Mouse (Mus musculus) megakaryocyte, embryonic 14.5 days (primary cell): ENCODE results near the gene Bloc1s3.

ENCODE experiments used
- FLI1 ChIP-seq: IDR thresholded peaks from 2 replicates; pipeline ENCODE4 v1.6.1; 2012; ENCODE audit warnings: low read length, inconsistent platforms, mixed read lengths
- GATA1 ChIP-seq: IDR thresholded peaks from 3 replicates; pipeline ENCODE4 v1.6.1; 2012; ENCODE audit warnings: mixed read lengths, low read length, inconsistent platforms, borderline replicate concordance

DNA sequence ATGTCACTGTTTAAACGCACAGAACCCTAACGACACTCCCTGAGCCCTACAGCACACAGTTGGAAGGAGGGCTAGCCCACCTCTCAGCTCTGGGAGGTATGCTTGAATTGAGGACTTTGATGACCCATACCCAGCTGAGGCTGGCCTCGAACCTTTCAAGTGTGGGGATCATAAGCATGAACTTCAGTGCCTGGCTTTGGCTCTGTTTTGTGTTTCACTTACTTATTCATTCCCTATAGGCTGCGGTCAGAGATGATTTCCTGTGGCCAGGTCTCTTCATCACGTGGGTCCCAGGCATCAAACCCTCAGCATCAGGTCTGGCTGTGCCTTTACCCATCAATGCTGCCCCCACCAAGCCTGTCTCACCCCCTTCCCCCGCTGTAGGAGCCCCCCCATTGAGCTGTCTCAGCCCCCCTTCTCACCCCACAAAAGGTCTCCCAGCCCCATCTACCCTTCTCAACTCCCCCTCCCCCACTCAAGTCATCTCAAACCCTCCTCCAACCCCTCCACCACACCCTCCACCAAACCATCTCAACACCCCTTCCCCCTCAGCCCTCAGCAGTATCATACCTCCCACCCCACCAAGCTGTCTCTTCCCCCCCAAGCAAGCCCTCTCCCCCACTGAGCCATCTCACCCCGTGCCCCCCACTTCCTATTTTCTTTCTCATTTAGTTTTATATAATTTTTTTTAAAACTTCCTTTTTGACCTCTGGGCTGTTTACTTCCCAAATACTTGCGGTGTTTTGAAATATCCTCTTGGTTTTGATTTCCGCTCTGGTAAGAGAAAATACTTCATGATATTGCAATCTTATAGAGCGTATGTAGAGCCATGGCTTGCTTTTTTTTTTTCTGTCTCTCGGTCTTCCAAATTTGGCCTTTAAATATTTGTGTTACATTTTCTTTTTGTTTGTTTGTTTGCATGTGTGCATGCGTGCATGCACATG, 7.5 kb downstream of the Bloc1s3 start:
- no peak for TF ChIP-seq GATA1
- no peak for TF ChIP-seq FLI1
